Mouse (Mus musculus): ENCODE data around the gene Evx2.

Evx2 gene

GRCm38 (mm10) chr2:74617706-74618105 lies 41.7 kb downstream of the Evx2 start:
- DNase-seq (ENCODE audit: low spot score), result no peak

DNA sequence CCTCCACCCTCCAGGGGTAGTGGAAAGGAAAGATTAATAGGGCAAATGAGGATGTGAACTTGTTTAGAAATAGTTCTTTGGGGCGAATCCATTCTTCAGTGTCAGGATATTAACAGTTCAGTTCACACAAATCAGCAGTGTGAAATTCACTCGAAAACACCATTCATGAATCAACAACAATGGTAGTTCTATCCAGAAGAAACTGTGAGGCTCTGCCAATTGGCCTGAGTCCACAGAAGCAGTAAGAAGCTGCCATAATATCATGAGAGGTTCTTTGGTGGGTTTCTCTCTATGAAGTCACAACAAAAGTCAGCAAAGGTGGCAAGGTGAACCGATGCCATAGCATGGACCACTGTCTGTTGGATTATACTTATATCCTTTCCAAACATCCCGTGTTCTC lies 48.0 kb downstream of the Evx2 start:
- no peak for DNase-seq (ENCODE audit: low spot score)

DNA sequence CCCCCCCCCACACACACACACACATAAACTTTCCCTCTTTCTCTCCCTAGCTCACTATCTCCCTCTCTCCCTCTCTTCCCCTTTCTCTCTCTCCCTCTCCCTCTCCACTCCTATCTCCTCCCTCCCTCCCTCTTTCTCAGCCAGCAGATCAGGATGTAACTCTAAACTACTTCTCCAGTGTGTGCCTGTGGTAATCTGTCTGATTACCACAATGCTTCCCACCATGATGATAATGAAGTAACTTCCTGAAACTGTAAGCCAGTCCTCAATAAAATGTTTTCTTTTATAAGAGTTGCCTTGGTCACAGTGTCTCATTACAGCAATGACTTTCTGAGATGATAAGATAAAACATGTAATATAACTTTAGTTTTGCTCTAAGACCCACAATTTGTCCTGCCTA lies 50.0 kb downstream of the Evx2 start:
- no peak for DNase-seq (ENCODE audit: low spot score)

- DNase-seq (ENCODE audit: low spot score), result no peak
Measured at GRCm38 (mm10) chr2:74606087-74606760, 53.1 kb downstream of the Evx2 start.

DNA sequence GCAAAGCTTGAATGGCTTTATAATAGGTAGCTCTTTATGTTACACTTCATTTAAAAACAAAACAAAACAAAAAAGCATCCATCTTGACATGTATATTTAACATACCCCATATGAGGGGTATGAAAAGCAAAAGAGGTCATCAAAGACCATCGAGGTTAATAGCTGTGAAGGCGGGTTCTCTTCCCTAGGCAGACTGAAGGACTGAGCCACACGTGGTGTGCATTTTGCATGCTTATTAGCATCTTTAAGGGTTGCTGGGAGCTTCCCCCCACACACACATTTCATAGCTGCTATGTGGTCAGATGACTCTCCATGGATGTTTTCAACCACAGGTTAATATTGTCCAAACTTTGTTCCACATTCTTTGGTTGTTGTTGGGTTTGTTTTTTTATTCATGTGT lies 55.3 kb downstream of the Evx2 start:
- no peak for DNase-seq (ENCODE audit: low spot score)

Data from layer of hippocampus, adult 11-12 months (tissue).